Mouse (Mus musculus): ENCODE data around the gene Ralgapa2. TPM values are rescaled to one million over a fixed set of nuclear protein-coding genes. Genes with fewer than 3 reads are reported as not detected.
A peak's percentile ranks its signal among the peaks of the same experiment; 100 is the strongest.

Ralgapa2 gene
- total and polyA plus RNA-seq, 3 experiments, result 5.6 to 10.3 (median 8.9) TPM

GRCm38 (mm10) chr2:146262966-146263365 lies 249.2 kb downstream of the Ralgapa2 start:
- TF ChIP-seq TBP (conservative IDR thresholded peaks at IDR 0.05; ENCODE audit: low read depth, low read length), result no peak
- TF ChIP-seq EP300 (IDR thresholded peaks at IDR 0.05; ENCODE audit: low read length), result peak; percentile 30; the same call in 1 of the 2 replicates
- no peak overlapping the region for H3K4me3 ChIP-seq (replicated peaks in 1 of 3; ENCODE audit: low read depth in 2 of 3, low read length in 2 of 3, poor library complexity in 1 of 3)
- H3K4me1 ChIP-seq (ENCODE audit: control insufficient read depth in 1 of 2, insufficient read depth in 2 of 2), result peaks cover 19 to 88% of the 10 kb centered on the region in 2 experiments
- in situ Hi-C loops (cut with MboI; ENCODE audit: low pct_ligation_motif_present, low pct_unique_long_range_greater_than_20kb, low sequenced_read_pairs), result loop anchor here (10.0 kb wide), 1 partner anchor 152 kb away; no protein-coding TSS in a partner anchor
- no peaks in the 10 kb centered on the region for H3K9me3 ChIP-seq (replicated peaks; ENCODE audit: low read length)
- H3K27ac ChIP-seq (ENCODE audit: insufficient read depth, low read depth), result no peak overlapping the region
- H3K27me3 ChIP-seq (replicated peaks), result no peaks in the 10 kb centered on the region
- H3K79me2 ChIP-seq (replicated peaks; ENCODE audit: control insufficient read depth, extremely low read depth, insufficient read depth, poor library complexity, severe bottlenecking), result no peaks in the 10 kb centered on the region
- H3K9ac ChIP-seq (ENCODE audit: insufficient read depth, low read depth), result no peak overlapping the region
- dilution Hi-C loops (cut with MboI; ENCODE audit: extremely low pct_ligation_motif_present, extremely low pct_unique_long_range_greater_than_20kb, low sequenced_read_pairs), result no loop called here
- no peak for DNase-seq (ENCODE audit: extremely low read depth)
- H3K36me3 ChIP-seq (replicated peaks in 1 of 2; ENCODE audit: control insufficient read depth in 1 of 2, insufficient read depth in 1 of 2, low read length in 1 of 2), result peaks cover 0 to 18% of the 10 kb centered on the region in 2 experiments
- H3K4me2 ChIP-seq (ENCODE audit: insufficient read depth, low read depth, poor library complexity, severe bottlenecking), result no peak overlapping the region

- Histone ChIP-seq H3K4me1 (ENCODE audit: control insufficient read depth in 1 of 2, insufficient read depth in 2 of 2) (peaks cover 24 to 90% of the 10 kb centered on the region in 2 experiments), H3K27ac (ENCODE audit: insufficient read depth, low read depth) (no peak overlapping the region), H3K9me3 (replicated peaks; ENCODE audit: low read length) (no peaks in the 10 kb centered on the region), H3K79me2 (replicated peaks; ENCODE audit: control insufficient read depth, extremely low read depth, insufficient read depth, poor library complexity, severe bottlenecking) (no peaks in the 10 kb centered on the region), H3K4me2 (ENCODE audit: insufficient read depth, low read depth, poor library complexity, severe bottlenecking) (no peak overlapping the region), H3K27me3 (replicated peaks) (no peaks in the 10 kb centered on the region), H3K9ac (ENCODE audit: insufficient read depth, low read depth) (no peak overlapping the region), H3K4me3 (replicated peaks in 1 of 3; ENCODE audit: low read depth in 2 of 3, low read length in 2 of 3, poor library complexity in 1 of 3) (no peak overlapping the region), H3K36me3 (replicated peaks in 1 of 2; ENCODE audit: control insufficient read depth in 1 of 2, insufficient read depth in 1 of 2, low read length in 1 of 2) (peaks cover 0 to 16% of the 10 kb centered on the region in 2 experiments)
- no peak for DNase-seq (ENCODE audit: extremely low read depth)
- in situ Hi-C loops (cut with MboI; ENCODE audit: low pct_ligation_motif_present, low pct_unique_long_range_greater_than_20kb, low sequenced_read_pairs) (loop anchor here (10.0 kb wide), 1 partner anchor 153 kb away; no protein-coding TSS in a partner anchor), dilution Hi-C loops (cut with MboI; ENCODE audit: extremely low pct_ligation_motif_present, extremely low pct_unique_long_range_greater_than_20kb, low sequenced_read_pairs) (no loop called here)
- TF ChIP-seq MYC (IDR thresholded peaks at IDR 0.05; ENCODE audit: low read depth, low read length), result no peak
- TF ChIP-seq ZKSCAN1 (IDR thresholded peaks at IDR 0.05; ENCODE audit: borderline replicate concordance, low read depth, low read length), result no peak
- peak; percentile 49; the same call in 1 of the 2 replicates for TF ChIP-seq BHLHE40 (IDR thresholded peaks at IDR 0.05; ENCODE audit: low read depth, low read length)
- no peak for TF ChIP-seq MEF2A (IDR thresholded peaks at IDR 0.05; ENCODE audit: borderline replicate concordance, low read depth, low read length)
- TF ChIP-seq TCF12 (IDR thresholded peaks at IDR 0.05; ENCODE audit: low read depth, low read length), result no peak
These were observed 249.9 kb downstream of the Ralgapa2 start for GRCm38 (mm10) chr2:146262215-146262614.

- Histone ChIP-seq H3K4me3 (replicated peaks in 1 of 3; ENCODE audit: low read depth in 2 of 3, low read length in 2 of 3, poor library complexity in 1 of 3) (no peak overlapping the region), H3K27ac (ENCODE audit: insufficient read depth, low read depth) (no peak overlapping the region), H3K36me3 (replicated peaks in 1 of 2; ENCODE audit: control insufficient read depth in 1 of 2, insufficient read depth in 1 of 2, low read length in 1 of 2) (peaks cover 0 to 18% of the 10 kb centered on the region in 2 experiments), H3K9me3 (replicated peaks; ENCODE audit: low read length) (no peaks in the 10 kb centered on the region), H3K4me2 (ENCODE audit: insufficient read depth, low read depth, poor library complexity, severe bottlenecking) (no peak overlapping the region), H3K9ac (ENCODE audit: insufficient read depth, low read depth) (no peak overlapping the region), H3K4me1 (ENCODE audit: control insufficient read depth in 1 of 2, insufficient read depth in 2 of 2) (peaks cover 22 to 90% of the 10 kb centered on the region in 2 experiments), H3K79me2 (replicated peaks; ENCODE audit: control insufficient read depth, extremely low read depth, insufficient read depth, poor library complexity, severe bottlenecking) (no peaks in the 10 kb centered on the region), H3K27me3 (replicated peaks) (no peaks in the 10 kb centered on the region)
- TF ChIP-seq ZC3H11A (IDR thresholded peaks at IDR 0.05; ENCODE audit: low read depth, low read length) (no peak), ZNF384 (IDR thresholded peaks at IDR 0.05; ENCODE audit: low read depth, low read length) (no peak), SIN3A (IDR thresholded peaks at IDR 0.05; ENCODE audit: low read length) (no peak), TCF12 (IDR thresholded peaks at IDR 0.05; ENCODE audit: low read depth, low read length) (no peak), JUN (IDR thresholded peaks at IDR 0.05; ENCODE audit: insufficient read depth, low read depth, low read length) (no peak)
- dilution Hi-C loops (cut with MboI; ENCODE audit: extremely low pct_ligation_motif_present, extremely low pct_unique_long_range_greater_than_20kb, low sequenced_read_pairs) (no loop called here), in situ Hi-C loops (cut with MboI; ENCODE audit: low pct_ligation_motif_present, low pct_unique_long_range_greater_than_20kb, low sequenced_read_pairs) (loop anchor here (10.0 kb wide), 1 partner anchor 154 kb away; no protein-coding TSS in a partner anchor)
- DNase-seq (ENCODE audit: extremely low read depth), result no peak
These were observed 251.0 kb downstream of the Ralgapa2 start for GRCm38 (mm10) chr2:146261146-146261545.
